20 mouse cellular contexts compared by ENCODE assay signal in genomic region chr4:9200012-9200411, GRCm38 (mm10).
"Had no signal": no experiment of that assay in that cellular context is flagged by ENCODE, and none has a peak within 500 bp of the region (broad histone marks: within the 10 kb centered on the region; RNA-seq: fewer than 3 reads in every experiment).

No protein-coding gene starts in this region.

- H3K4me1 ChIP-seq: limb, embryonic 12.5 days; limb, embryonic 15.5 days; lung, embryonic 15.5 days; megakaryocyte, embryonic 14.5 days had no signal

- H3K36me3 ChIP-seq: kidney, embryonic 15.5 days; limb, embryonic 12.5 days; limb, embryonic 15.5 days; lung, embryonic 15.5 days; midbrain, embryonic 10.5 days; midbrain, embryonic 13.5 days had no signal

- H3K27ac ChIP-seq: kidney, embryonic 15.5 days; limb, embryonic 12.5 days; limb, embryonic 15.5 days; liver, embryonic 14.5 days; lung, embryonic 15.5 days; midbrain, embryonic 10.5 days; midbrain, embryonic 13.5 days had no signal

- H3K4me3 ChIP-seq: kidney, embryonic 15.5 days; limb, embryonic 12.5 days; limb, embryonic 15.5 days; lung, embryonic 15.5 days; megakaryocyte, embryonic 14.5 days; midbrain, embryonic 10.5 days; midbrain, embryonic 13.5 days; myocyte had no signal

- H3K27me3 ChIP-seq: kidney, embryonic 15.5 days; limb, embryonic 12.5 days; limb, embryonic 15.5 days; lung, embryonic 15.5 days; megakaryocyte, embryonic 14.5 days; midbrain, embryonic 13.5 days had no signal

- H3K4me2 ChIP-seq: kidney, embryonic 15.5 days; limb, embryonic 12.5 days; limb, embryonic 15.5 days; liver, embryonic 11.5 days; lung, embryonic 15.5 days; midbrain, embryonic 13.5 days had no signal

- H3K9me3 ChIP-seq: kidney, embryonic 15.5 days; limb, embryonic 12.5 days; limb, embryonic 15.5 days; lung, embryonic 15.5 days; megakaryocyte, embryonic 14.5 days; midbrain, embryonic 10.5 days; midbrain, embryonic 13.5 days had no signal

- H3K9ac ChIP-seq: kidney, embryonic 15.5 days; limb, embryonic 12.5 days; limb, embryonic 15.5 days; liver, embryonic 14.5 days; liver, postnatal 0 days; lung, embryonic 15.5 days; midbrain, embryonic 13.5 days had no signal

- DNase-seq: kidney, adult 8-10 months; kidney, postnatal 14 days; kidney, postnatal 4 days; left cerebral cortex, postnatal 4 days; liver, postnatal 0 days; lung, postnatal 10 days; lung, postnatal 36 days; thymus, adult 18-20 months; thymus, postnatal 4 days had no signal

- ATAC-seq: liver, postnatal 0 days; midbrain, embryonic 13.5 days; midbrain, embryonic 16.5 days had no signal
